Mouse (Mus musculus) spleen, postnatal 14 days (tissue): ENCODE results near the gene Csrp1.
A peak's percentile ranks its signal among the peaks of the same experiment; 100 is the strongest.

ENCODE experiments used
- DNase-seq, 2 experiments: peaks; one replicate each; pipeline ENCODE4 v3.0.0; 2021 to 2022; ENCODE audit warnings: low spot score in 2 of 2

Csrp1 gene

GRCm38 (mm10) chr1:135731897-135732684, 12.2 kb downstream of the Csrp1 start:
- no peak for DNase-seq

GRCm38 (mm10) chr1:135734225-135734937, 14.5 kb downstream of the Csrp1 start:
- DNase-seq: no peak

- DNase-seq: no peak
Measured at GRCm38 (mm10) chr1:135735460-135735859, 15.6 kb downstream of the Csrp1 start.

GRCm38 (mm10) chr1:135744987-135745386, 25.1 kb downstream of the Csrp1 start:
- no peak for DNase-seq

- DNase-seq: no peak
Measured at GRCm38 (mm10) chr1:135746248-135746647, 26.4 kb downstream of the Csrp1 start.

GRCm38 (mm10) chr1:135752737-135753348, 33.0 kb downstream of the Csrp1 start:
- peak; percentile 60 to 81 for DNase-seq

GRCm38 (mm10) chr1:135755287-135755686, 35.4 kb downstream of the Csrp1 start:
- DNase-seq: no peak

GRCm38 (mm10) chr1:135755913-135756312, 36.1 kb downstream of the Csrp1 start:
- no peak for DNase-seq

- no peak for DNase-seq
Measured at GRCm38 (mm10) chr1:135757287-135757686, 37.4 kb downstream of the Csrp1 start.

GRCm38 (mm10) chr1:135759685-135760084, 39.8 kb downstream of the Csrp1 start:
- no peak for DNase-seq

GRCm38 (mm10) chr1:135760216-135760615, 40.4 kb downstream of the Csrp1 start:
- DNase-seq: no peak

- no peak for DNase-seq
Measured at GRCm38 (mm10) chr1:135761728-135762127, 41.9 kb downstream of the Csrp1 start.

- DNase-seq: no peak
Measured at GRCm38 (mm10) chr1:135763503-135764205, 43.8 kb downstream of the Csrp1 start.

GRCm38 (mm10) chr1:135764206-135764528, 44.3 kb downstream of the Csrp1 start:
- no peak for DNase-seq

GRCm38 (mm10) chr1:135765645-135766591, 46.1 kb downstream of the Csrp1 start, which contains the start of gene Phlda3:
Gene Phlda3, plus strand, starts transcription at chr1:135766119.
- peak in 1 of 2 experiments; percentile 17 for DNase-seq

GRCm38 (mm10) chr1:135766592-135767306, 46.9 kb downstream of the Csrp1 start:
- DNase-seq: no peak

- no peak for DNase-seq
Measured at GRCm38 (mm10) chr1:135767324-135767890, 47.5 kb downstream of the Csrp1 start.

GRCm38 (mm10) chr1:135768400-135768799, 48.5 kb downstream of the Csrp1 start:
- no peak for DNase-seq

GRCm38 (mm10) chr1:135770237-135770636, 50.4 kb downstream of the Csrp1 start:
- no peak for DNase-seq
